Mouse (Mus musculus) cerebellum, adult 2 months (tissue): ENCODE measurements around the gene Eif2b1.

Experiments used
- CTCF ChIP-seq: fragments of 200-500 bp; IDR thresholded peaks from 2 replicates; pipeline ENCODE4 v1.5.1; 2011; ENCODE audit warnings: low read depth, mild to moderate bottlenecking, control low read depth, low read length, moderate library complexity, borderline replicate concordance; ENCODE audit not compliant: insufficient read depth
- POLR2A ChIP-seq: fragments of 200-500 bp; IDR thresholded peaks from 2 replicates; pipeline ENCODE4 v1.6.1; 2011; ENCODE audit warnings: low read length, control low read depth, borderline replicate concordance; ENCODE audit not compliant: insufficient read depth

DNA sequence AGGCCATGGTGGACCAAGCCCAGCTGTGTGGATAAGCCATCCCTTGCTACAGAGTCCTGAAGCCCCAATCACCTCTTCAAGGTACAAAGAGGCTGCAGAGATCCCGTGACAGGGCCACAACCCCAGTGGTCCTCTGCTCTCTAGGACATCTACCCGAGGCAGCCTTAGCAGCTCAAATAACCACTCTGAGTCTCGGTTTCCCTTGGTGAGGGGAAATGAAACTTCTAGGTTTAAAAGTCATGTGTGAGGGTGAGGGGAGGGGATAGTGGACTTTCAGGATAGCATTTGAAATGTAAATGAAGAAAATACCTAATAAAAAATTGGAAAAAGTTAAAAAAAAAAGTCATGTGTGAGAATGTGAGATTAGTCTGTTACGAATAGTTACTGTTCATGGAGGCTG, 57.3 kb downstream of the Eif2b1 start:
- TF ChIP-seq CTCF (no peak), POLR2A (no peak)
